Mouse (Mus musculus) cerebellum, adult 18-20 months (tissue): ENCODE measurements at regions not wholly inside any gene's neighbourhood (a gene's known extent, or its start where the extent isn't known, plus 50 kb on each side); places are given as distances from the start of the nearest gene placed in this dataset.

ENCODE experiments used
- DNase-seq, 2 experiments: peaks; one replicate each; pipeline ENCODE4 v3.0.0; 2021

DNA sequence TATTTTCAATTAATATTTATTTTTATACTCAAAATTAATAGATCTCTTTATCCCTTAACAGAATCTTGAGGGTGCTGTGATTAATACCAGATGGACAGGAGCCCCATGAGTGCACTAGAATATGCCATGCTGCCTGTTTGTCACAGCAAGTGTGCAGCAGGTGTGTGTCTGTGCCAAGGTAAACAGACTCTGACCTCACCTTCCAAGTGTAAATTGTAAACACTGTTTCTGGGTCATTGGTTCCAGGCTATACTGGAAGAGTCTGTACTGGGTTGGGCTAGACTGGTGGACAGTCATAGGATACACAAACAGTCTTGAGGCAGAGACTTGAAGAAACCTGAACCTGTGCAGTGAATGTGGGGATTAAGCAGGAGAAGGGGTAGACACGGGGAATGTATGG lies 422.2 kb downstream of the Gm21833 start:
- peak; percentile 2 to 9 for DNase-seq

GRCm38 (mm10) chr16:83254183-83254582 lies 426.0 kb downstream of the Gm21833 start:
- no peak for DNase-seq

- no peak for DNase-seq
Observed at GRCm38 (mm10) chr16:83271869-83272268, 443.7 kb downstream of the Gm21833 start.

- no peak for DNase-seq
Observed at GRCm38 (mm10) chr16:83316314-83316713, 488.1 kb downstream of the Gm21833 start.

DNA sequence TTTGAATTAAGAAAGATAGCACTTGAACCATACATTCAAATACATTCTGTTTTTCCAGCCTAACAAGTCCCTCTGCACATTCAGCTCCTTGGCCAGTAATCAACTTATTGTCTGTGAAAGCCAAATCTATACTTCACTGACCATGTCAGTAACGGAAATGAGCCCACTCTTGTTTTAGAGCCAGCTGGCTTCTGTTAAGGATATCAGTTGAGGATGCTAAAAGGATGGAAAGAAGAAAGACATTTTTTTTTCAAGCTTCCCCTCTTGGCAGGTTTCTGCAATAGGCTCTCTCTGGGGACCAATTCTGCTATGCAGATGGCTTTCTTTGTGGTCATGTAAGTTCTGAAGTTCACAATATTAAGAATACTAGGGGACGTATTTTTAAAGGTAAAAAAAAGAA lies 498.6 kb downstream of the Gm21833 start:
- no peak for DNase-seq

GRCm38 (mm10) chr16:83351069-83351468 lies 522.9 kb downstream of the Gm21833 start:
- DNase-seq: no peak

DNA sequence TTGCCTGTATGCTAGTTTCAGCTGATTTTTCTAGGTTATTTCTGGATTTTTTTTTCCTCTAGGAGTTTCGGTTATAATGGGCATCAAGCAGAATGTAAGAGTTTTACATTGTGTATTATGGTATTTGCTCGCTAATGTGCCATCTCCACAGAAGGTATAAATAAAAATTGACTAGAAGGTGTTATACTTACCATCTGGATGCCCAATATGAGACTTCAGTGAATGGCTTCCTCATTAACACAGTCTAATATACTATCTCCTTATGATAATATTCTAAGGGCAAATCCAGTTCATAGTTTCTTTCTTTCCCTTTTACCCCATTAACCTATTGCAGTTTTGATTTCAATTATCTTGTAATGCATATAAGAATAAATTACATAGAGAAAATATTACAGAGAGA lies 566.4 kb downstream of the Gm21833 start:
- DNase-seq: no peak

GRCm38 (mm10) chr16:83420676-83421075 lies 592.5 kb downstream of the Gm21833 start:
- peak; percentile 78 to 82 for DNase-seq

- no peak for DNase-seq
Observed at GRCm38 (mm10) chr16:83423096-83423495, 594.9 kb downstream of the Gm21833 start.
